Mouse (Mus musculus): ENCODE data around the gene Tenm4. TPM values are rescaled to one million over a fixed set of nuclear protein-coding genes. Genes with fewer than 3 reads are reported as not detected.

Tenm4 gene
- polyA plus RNA-seq (2015; fragmentation: Nextera tagmentation; extraction: Ambion mirVana) = 45.6 and 56.3 TPM in 2 replicates

- ATAC-seq (ENCODE audit: insufficient number of reproducible peaks, insufficient read depth, low FRiP score, low TSS enrichment, low read depth) = no peak
- no peaks in the 10 kb centered on the region for H3K9me3 ChIP-seq
- H3K4me3 ChIP-seq = peak within 1 kb of the TSS; percentile 0; the same call in 1 of the 2 replicates
- no peak within 1 kb of the TSS for H3K27ac ChIP-seq
- peaks cover 19% of the 10 kb centered on the region for H3K4me1 ChIP-seq
- 22% methylated on average over 14 of the region's 14 CpGs for WGBS
- H3K4me2 ChIP-seq = peak within 1 kb of the TSS; percentile 46
- no peaks in the 10 kb centered on the region for H3K36me3 ChIP-seq
- H3K9ac ChIP-seq = no peak within 1 kb of the TSS
- H3K27me3 ChIP-seq = no peaks in the 10 kb centered on the region
These were observed at the start of gene Tenm4 for GRCm38 (mm10) chr7:96170924-96171595. Gene Tenm4, plus strand, starts transcription at chr7:96171246.

DNA sequence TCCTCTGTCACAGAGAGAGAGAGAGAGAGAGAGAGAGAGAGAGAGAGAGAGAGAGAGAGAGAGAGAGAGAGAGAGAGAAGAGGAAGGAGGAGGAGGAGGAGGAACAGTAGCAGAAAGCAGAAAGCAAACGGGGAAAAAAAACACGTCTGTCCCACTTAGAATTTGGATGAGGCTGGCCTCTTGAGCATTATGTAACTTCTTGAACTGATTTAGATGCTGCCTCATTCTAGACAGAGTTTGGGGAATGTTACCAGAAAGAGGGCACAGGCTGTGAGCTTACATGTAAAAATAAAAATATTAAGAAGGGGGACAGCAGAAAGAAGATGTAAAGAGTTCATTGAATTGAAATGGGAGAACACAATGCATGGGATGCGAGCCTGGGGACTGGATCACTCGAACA, 40.3 kb upstream of the Tenm4 start:
- Histone ChIP-seq H3K4me2 (no peak overlapping the region), H3K4me1 (no peaks in the 10 kb centered on the region), H3K27ac (no peak overlapping the region), H3K36me3 (no peaks in the 10 kb centered on the region), H3K9ac (no peak overlapping the region), H3K27me3 (no peaks in the 10 kb centered on the region), H3K9me3 (no peaks in the 10 kb centered on the region), H3K4me3 (no peak overlapping the region)
- 28% methylated on average over 4 of the region's 4 CpGs for WGBS
- ATAC-seq (ENCODE audit: insufficient number of reproducible peaks, insufficient read depth, low FRiP score, low TSS enrichment, low read depth) = no peak

GRCm38 (mm10) chr7:96131175-96131574, 39.9 kb upstream of the Tenm4 start:
- no peak overlapping the region for H3K9ac ChIP-seq
- no peaks in the 10 kb centered on the region for H3K27me3 ChIP-seq
- ATAC-seq (ENCODE audit: insufficient number of reproducible peaks, insufficient read depth, low FRiP score, low TSS enrichment, low read depth) = no peak
- no peak overlapping the region for H3K27ac ChIP-seq
- H3K9me3 ChIP-seq = no peaks in the 10 kb centered on the region
- 83% methylated on average over 1 of the region's 1 CpGs for WGBS
- H3K36me3 ChIP-seq = no peaks in the 10 kb centered on the region
- no peaks in the 10 kb centered on the region for H3K4me1 ChIP-seq
- H3K4me3 ChIP-seq = no peak overlapping the region
- H3K4me2 ChIP-seq = no peak overlapping the region

DNA sequence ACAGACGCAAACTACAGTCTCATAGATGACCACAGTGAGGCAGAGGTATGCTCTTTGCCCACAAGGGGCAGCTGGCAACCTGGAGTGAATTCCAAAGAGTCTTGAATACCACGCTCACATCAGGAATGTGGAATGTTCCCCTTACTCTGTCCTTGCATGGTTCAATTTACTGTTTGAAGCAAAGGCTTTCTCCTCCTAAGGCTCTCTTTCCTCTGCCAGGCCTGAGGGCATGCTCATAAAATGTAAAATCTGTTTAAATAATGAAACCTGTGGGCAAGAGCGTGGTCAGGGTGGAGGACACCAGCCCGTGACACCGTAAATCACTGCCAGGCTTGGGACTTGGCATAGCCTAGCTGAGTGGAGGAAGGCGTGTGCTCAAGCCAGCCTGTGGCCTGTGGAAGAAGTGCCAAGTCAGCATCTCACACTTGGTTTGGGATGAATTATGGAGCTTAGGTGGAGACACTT, 34.5 kb upstream of the Tenm4 start:
- Histone ChIP-seq H3K9me3 (no peaks in the 10 kb centered on the region), H3K27me3 (no peaks in the 10 kb centered on the region), H3K36me3 (no peaks in the 10 kb centered on the region), H3K4me3 (no peak overlapping the region), H3K4me1 (peaks cover 5% of the 10 kb centered on the region; the same call in 1 of the 2 replicates), H3K4me2 (no peak overlapping the region), H3K27ac (no peak overlapping the region), H3K9ac (no peak overlapping the region)
- no peak for ATAC-seq (ENCODE audit: insufficient number of reproducible peaks, insufficient read depth, low FRiP score, low TSS enrichment, low read depth)
- WGBS = 63% methylated on average over 6 of the region's 6 CpGs

- Histone ChIP-seq H3K4me3 (no peak overlapping the region), H3K36me3 (no peaks in the 10 kb centered on the region), H3K9ac (no peak overlapping the region), H3K9me3 (no peaks in the 10 kb centered on the region), H3K4me1 (peaks cover 1% of the 10 kb centered on the region; the same call in 1 of the 2 replicates), H3K4me2 (no peak overlapping the region), H3K27me3 (no peaks in the 10 kb centered on the region), H3K27ac (no peak overlapping the region)
- ATAC-seq (ENCODE audit: insufficient number of reproducible peaks, insufficient read depth, low FRiP score, low TSS enrichment, low read depth) = no peak
- WGBS = 73% methylated on average over 4 of the region's 4 CpGs
These were observed 29.2 kb upstream of the Tenm4 start for GRCm38 (mm10) chr7:96141876-96142275.

- no peak for ATAC-seq (ENCODE audit: insufficient number of reproducible peaks, insufficient read depth, low FRiP score, low TSS enrichment, low read depth)
- no peak overlapping the region for H3K4me2 ChIP-seq
- H3K36me3 ChIP-seq = no peaks in the 10 kb centered on the region
- H3K9ac ChIP-seq = no peak overlapping the region
- no peak overlapping the region for H3K4me3 ChIP-seq
- H3K9me3 ChIP-seq = no peaks in the 10 kb centered on the region
- WGBS = 76% methylated on average over 3 of the region's 3 CpGs
- no peak overlapping the region for H3K27ac ChIP-seq
- H3K4me1 ChIP-seq = no peaks in the 10 kb centered on the region
- no peaks in the 10 kb centered on the region for H3K27me3 ChIP-seq
These were observed 28.0 kb upstream of the Tenm4 start for GRCm38 (mm10) chr7:96142973-96143596.

GRCm38 (mm10) chr7:96147436-96147835, 23.6 kb upstream of the Tenm4 start:
- Histone ChIP-seq H3K9ac (no peak overlapping the region), H3K4me3 (no peak overlapping the region), H3K27me3 (no peaks in the 10 kb centered on the region), H3K4me2 (no peak overlapping the region), H3K9me3 (no peaks in the 10 kb centered on the region), H3K4me1 (peaks cover 5% of the 10 kb centered on the region; the same call in 1 of the 2 replicates), H3K27ac (no peak overlapping the region), H3K36me3 (no peaks in the 10 kb centered on the region)
- ATAC-seq (ENCODE audit: insufficient number of reproducible peaks, insufficient read depth, low FRiP score, low TSS enrichment, low read depth) = no peak
- 77% methylated on average over 4 of the region's 4 CpGs for WGBS

- Histone ChIP-seq H3K4me1 (peaks cover 11% of the 10 kb centered on the region), H3K4me3 (no peak overlapping the region), H3K9ac (no peak overlapping the region), H3K9me3 (no peaks in the 10 kb centered on the region), H3K27ac (no peak overlapping the region), H3K27me3 (no peaks in the 10 kb centered on the region), H3K36me3 (no peaks in the 10 kb centered on the region), H3K4me2 (no peak overlapping the region)
- 62% methylated on average over 4 of the region's 4 CpGs for WGBS
- no peak for ATAC-seq (ENCODE audit: insufficient number of reproducible peaks, insufficient read depth, low FRiP score, low TSS enrichment, low read depth)
These were observed 22.9 kb upstream of the Tenm4 start for GRCm38 (mm10) chr7:96148191-96148590.

- H3K4me2 ChIP-seq = no peak overlapping the region
- no peak overlapping the region for H3K4me3 ChIP-seq
- WGBS = 50% methylated on average over 3 of the region's 3 CpGs
- H3K9ac ChIP-seq = no peak overlapping the region
- ATAC-seq (ENCODE audit: insufficient number of reproducible peaks, insufficient read depth, low FRiP score, low TSS enrichment, low read depth) = no peak
- peaks cover 11% of the 10 kb centered on the region for H3K4me1 ChIP-seq
- no peaks in the 10 kb centered on the region for H3K36me3 ChIP-seq
- H3K27ac ChIP-seq = no peak overlapping the region
- H3K9me3 ChIP-seq = no peaks in the 10 kb centered on the region
- no peaks in the 10 kb centered on the region for H3K27me3 ChIP-seq
These were observed 19.8 kb upstream of the Tenm4 start for GRCm38 (mm10) chr7:96151277-96151676.

- no peak overlapping the region for H3K4me3 ChIP-seq
- no peak overlapping the region for H3K9ac ChIP-seq
- 20% methylated on average over 5 of the region's 5 CpGs for WGBS
- no peak overlapping the region for H3K4me2 ChIP-seq
- no peaks in the 10 kb centered on the region for H3K9me3 ChIP-seq
- peaks cover 11% of the 10 kb centered on the region for H3K4me1 ChIP-seq
- H3K27ac ChIP-seq = no peak overlapping the region
- no peaks in the 10 kb centered on the region for H3K36me3 ChIP-seq
- no peak for ATAC-seq (ENCODE audit: insufficient number of reproducible peaks, insufficient read depth, low FRiP score, low TSS enrichment, low read depth)
- H3K27me3 ChIP-seq = no peaks in the 10 kb centered on the region
These were observed 19.1 kb upstream of the Tenm4 start for GRCm38 (mm10) chr7:96151961-96152360.

GRCm38 (mm10) chr7:96152431-96152830, 18.6 kb upstream of the Tenm4 start:
- Histone ChIP-seq H3K4me2 (peak overlapping the region; percentile 61), H3K4me1 (peaks cover 11% of the 10 kb centered on the region), H3K9me3 (no peaks in the 10 kb centered on the region), H3K27ac (peak overlapping the region; percentile 39; the same call in 1 of the 2 replicates), H3K27me3 (no peaks in the 10 kb centered on the region), H3K4me3 (peak overlapping the region; percentile 42; the same call in 1 of the 2 replicates), H3K9ac (no peak overlapping the region), H3K36me3 (no peaks in the 10 kb centered on the region)
- 9% methylated on average over 4 of the region's 4 CpGs for WGBS
- ATAC-seq (ENCODE audit: insufficient number of reproducible peaks, insufficient read depth, low FRiP score, low TSS enrichment, low read depth) = no peak

GRCm38 (mm10) chr7:96152924-96153359, 18.1 kb upstream of the Tenm4 start:
- ATAC-seq (ENCODE audit: insufficient number of reproducible peaks, insufficient read depth, low FRiP score, low TSS enrichment, low read depth) = peak; percentile 81
- Histone ChIP-seq H3K9ac (peak overlapping the region; percentile 54; the same call in 1 of the 2 replicates), H3K36me3 (no peaks in the 10 kb centered on the region), H3K27me3 (no peaks in the 10 kb centered on the region), H3K9me3 (no peaks in the 10 kb centered on the region), H3K27ac (peak overlapping the region; percentile 39; the same call in 1 of the 2 replicates), H3K4me1 (peaks cover 11% of the 10 kb centered on the region), H3K4me2 (peak overlapping the region; percentile 61), H3K4me3 (peak overlapping the region; percentile 42)
- WGBS = 2% methylated on average over 10 of the region's 10 CpGs

All from embryonic facial prominence, embryonic 13.5 days (tissue).